Mouse (Mus musculus) neutrophil, adult 5-6 weeks (primary cell): Measurements from ENCODE around the gene Tmem18. TPM values are rescaled to one million over a fixed set of nuclear protein-coding genes. Genes with fewer than 3 reads are reported as not detected.

ENCODE experiments used
- total RNA-seq: library from RNA; stranded (forward); fragments of 200-1000 nt; gene quantifications from 2 replicates; pipeline ENCODE4 v1.2.3, GENCODE M21; 2017

Tmem18 gene
- total RNA-seq, 1 experiment from 2014 or later, result 9.2 TPM

Other genes starting within 250 kb of the Tmem18 start
- gene Sntg2, start 211.1 kb upstream of the Tmem18 start, total RNA-seq, result not detected in 2 replicates